Mouse (Mus musculus) hindbrain, embryonic 16.5 days (tissue): ENCODE measurements around the gene Igfbpl1. TPM values are rescaled to one million over a fixed set of nuclear protein-coding genes. Genes with fewer than 3 reads are reported as not detected.

Experiments used
- ATAC-seq: fragments of 200-750 bp; cut with Nextera tagmentation; 2 replicates; pipeline ENCODE4 v1.8.0; 2017; ENCODE audit warnings: moderate TSS enrichment, moderate library complexity
- H3K27ac ChIP-seq: fragments of 300-500 bp; sonication (generic); 2 replicates; pipeline ENCODE4 v1.5.1; 2014; ENCODE audit warnings: low read depth, mild to moderate bottlenecking, control low read depth, low read length, moderate library complexity
- H3K27me3 ChIP-seq: fragments of 300-500 bp; sonication (generic); replicated peaks from 2 replicates; pipeline ENCODE4 v1.6.1; 2014; ENCODE audit warnings: low read length; ENCODE audit not compliant: control insufficient read depth, insufficient read depth
- H3K36me3 ChIP-seq: fragments of 300-500 bp; sonication (generic); 2 replicates; pipeline ENCODE4 v1.6.1; 2014; ENCODE audit warnings: mild to moderate bottlenecking, low read length, moderate library complexity, mixed read lengths; ENCODE audit not compliant: control insufficient read depth, insufficient read depth
- H3K4me1 ChIP-seq: fragments of 300-500 bp; sonication (generic); 2 replicates; pipeline ENCODE4 v1.6.1; 2014; ENCODE audit warnings: low read depth, low read length; ENCODE audit not compliant: control insufficient read depth, insufficient read depth
- H3K4me2 ChIP-seq: fragments of 300-500 bp; sonication (generic); 2 replicates; pipeline ENCODE4 v1.6.1; 2014; ENCODE audit warnings: mild to moderate bottlenecking, low read length, control low read depth, moderate library complexity
- H3K4me3 ChIP-seq: fragments of 300-500 bp; sonication (generic); 2 replicates; pipeline ENCODE4 v1.5.1; 2014; ENCODE audit warnings: mild to moderate bottlenecking, low read length, control low read depth, moderate library complexity
- H3K9ac ChIP-seq: fragments of 300-500 bp; sonication (generic); 2 replicates; pipeline ENCODE4 v1.6.1; 2014; ENCODE audit warnings: low read depth, mild to moderate bottlenecking, control low read depth, low read length, moderate library complexity
- H3K9me3 ChIP-seq: fragments of 300-500 bp; sonication (generic); 2 replicates; pipeline ENCODE4 v1.6.1; 2014; ENCODE audit warnings: mild to moderate bottlenecking, low read length, moderate library complexity; ENCODE audit not compliant: control insufficient read depth
- WGBS: fragments of 180-500 bp; shearing (Covaris S2); extraction: QIAGEN DNeasy Blood & Tissue Kit; methylation state at CpG from one replicate; pipeline ENCODE4 v1.1.7; 2014; 5-methylcytosine and 5-hydroxymethylcytosine counted together
- polyA plus RNA-seq: library from polyadenylated mRNA; unstranded; fragments of >200 nt; fragmentation: Nextera tagmentation; extraction: Ambion mirVana; gene quantifications from 2 replicates; pipeline ENCODE4 v1.2.1, GENCODE M21; 2015

The Igfbpl1 gene
- polyA plus RNA-seq: 20.2 and 27.3 TPM in 2 replicates

GRCm38 (mm10) chr4:45826275-45827040 lies at the start of gene Igfbpl1:
Gene Igfbpl1, minus strand, starts transcription at chr4:45826923.
- peak within 1 kb of the TSS; percentile 66 for H3K4me3 ChIP-seq
- H3K27ac ChIP-seq: peak within 1 kb of the TSS; percentile 84
- H3K9ac ChIP-seq: peak within 1 kb of the TSS; percentile 78
- peak; percentile 41; the same call in 1 of the 2 replicates for ATAC-seq
- no peaks in the 10 kb centered on the region for H3K36me3 ChIP-seq
- H3K9me3 ChIP-seq: no peaks in the 10 kb centered on the region
- H3K4me2 ChIP-seq: peak within 1 kb of the TSS; percentile 73
- peaks cover 6% of the 10 kb centered on the region for H3K27me3 ChIP-seq
- WGBS: under 1% methylated on average over 65 of the region's 91 CpGs
- H3K4me1 ChIP-seq: peaks cover 37% of the 10 kb centered on the region

GRCm38 (mm10) chr4:45872147-45872546 lies 45.4 kb upstream of the Igfbpl1 start:
- Histone ChIP-seq H3K4me3 (no peak overlapping the region), H3K27ac (no peak overlapping the region), H3K36me3 (no peaks in the 10 kb centered on the region), H3K4me2 (no peak overlapping the region), H3K27me3 (no peaks in the 10 kb centered on the region), H3K4me1 (no peaks in the 10 kb centered on the region), H3K9ac (no peak overlapping the region), H3K9me3 (no peaks in the 10 kb centered on the region)
- 80% methylated on average over 1 of the region's 2 CpGs for WGBS
- no peak for ATAC-seq

- no peak overlapping the region for H3K4me3 ChIP-seq
- no peaks in the 10 kb centered on the region for H3K36me3 ChIP-seq
- no peaks in the 10 kb centered on the region for H3K9me3 ChIP-seq
- 36% methylated on average over 24 of the region's 24 CpGs for WGBS
- H3K4me2 ChIP-seq: peak overlapping the region; percentile 30
- H3K4me1 ChIP-seq: no peaks in the 10 kb centered on the region
- no peak overlapping the region for H3K27ac ChIP-seq
- peak overlapping the region; percentile 26 for H3K9ac ChIP-seq
- no peak for ATAC-seq
- no peaks in the 10 kb centered on the region for H3K27me3 ChIP-seq
Observed at GRCm38 (mm10) chr4:45869021-45869815, 42.5 kb upstream of the Igfbpl1 start.

GRCm38 (mm10) chr4:45867416-45867815 lies 40.7 kb upstream of the Igfbpl1 start:
- H3K4me2 ChIP-seq: no peak overlapping the region

GRCm38 (mm10) chr4:45861160-45861559 lies 34.4 kb upstream of the Igfbpl1 start:
- Histone ChIP-seq H3K9ac (no peak overlapping the region), H3K4me3 (no peak overlapping the region), H3K36me3 (no peaks in the 10 kb centered on the region), H3K4me2 (no peak overlapping the region), H3K4me1 (no peaks in the 10 kb centered on the region), H3K27ac (no peak overlapping the region), H3K9me3 (peaks cover 2% of the 10 kb centered on the region; the same call in 1 of the 2 replicates), H3K27me3 (no peaks in the 10 kb centered on the region)
- WGBS: 54% methylated on average over 5 of the region's 5 CpGs
- no peak for ATAC-seq

More at GRCm38 (mm10) chr4:45867416-45867815, 40.7 kb upstream of the Igfbpl1 start:
- no peak overlapping the region for H3K27ac ChIP-seq
- no peaks in the 10 kb centered on the region for H3K36me3 ChIP-seq
- no peak overlapping the region for H3K4me3 ChIP-seq
- no peak for ATAC-seq
- no peaks in the 10 kb centered on the region for H3K4me1 ChIP-seq
- no peaks in the 10 kb centered on the region for H3K27me3 ChIP-seq
- WGBS: 56% methylated on average over 8 of the region's 8 CpGs
- no peaks in the 10 kb centered on the region for H3K9me3 ChIP-seq
- H3K9ac ChIP-seq: no peak overlapping the region

GRCm38 (mm10) chr4:45855803-45856424 lies 29.2 kb upstream of the Igfbpl1 start:
- H3K4me2 ChIP-seq: no peak overlapping the region
- no peaks in the 10 kb centered on the region for H3K27me3 ChIP-seq
- peak; percentile 68; the same call in 1 of the 2 replicates for ATAC-seq
- no peak overlapping the region for H3K27ac ChIP-seq
- H3K4me1 ChIP-seq: no peaks in the 10 kb centered on the region
- no peaks in the 10 kb centered on the region for H3K36me3 ChIP-seq
- H3K9ac ChIP-seq: no peak overlapping the region
- H3K4me3 ChIP-seq: no peak overlapping the region
- WGBS: 48% methylated on average over 19 of the region's 19 CpGs
- peaks cover 2% of the 10 kb centered on the region; the same call in 1 of the 2 replicates for H3K9me3 ChIP-seq

GRCm38 (mm10) chr4:45853496-45854246 lies 26.9 kb upstream of the Igfbpl1 start:
- H3K27ac ChIP-seq: no peak overlapping the region
- H3K9ac ChIP-seq: no peak overlapping the region
- H3K4me2 ChIP-seq: no peak overlapping the region
- WGBS: 74% methylated on average over 15 of the region's 15 CpGs
- no peak overlapping the region for H3K4me3 ChIP-seq
- no peaks in the 10 kb centered on the region for H3K9me3 ChIP-seq
- H3K4me1 ChIP-seq: no peaks in the 10 kb centered on the region
- ATAC-seq: no peak
- H3K36me3 ChIP-seq: no peaks in the 10 kb centered on the region
- H3K27me3 ChIP-seq: no peaks in the 10 kb centered on the region

- Histone ChIP-seq H3K27ac (no peak overlapping the region), H3K4me3 (no peak overlapping the region), H3K4me1 (no peaks in the 10 kb centered on the region), H3K27me3 (no peaks in the 10 kb centered on the region), H3K9ac (no peak overlapping the region), H3K9me3 (no peaks in the 10 kb centered on the region), H3K4me2 (no peak overlapping the region), H3K36me3 (no peaks in the 10 kb centered on the region)
- ATAC-seq: peak; percentile 74; the same call in 1 of the 2 replicates
- whole genome bisulfite sequencing: 19% methylated on average over 3 of the region's 3 CpGs
Observed at GRCm38 (mm10) chr4:45851640-45852051, 24.9 kb upstream of the Igfbpl1 start.
